Mouse (Mus musculus): ENCODE results near the gene Bcl9l. TPM values are rescaled to one million over a fixed set of nuclear protein-coding genes. Genes with fewer than 3 reads are reported as not detected.

Bcl9l gene
- polyA plus RNA-seq, 1 experiment from 2014 or later = 15.0 TPM

DNA sequence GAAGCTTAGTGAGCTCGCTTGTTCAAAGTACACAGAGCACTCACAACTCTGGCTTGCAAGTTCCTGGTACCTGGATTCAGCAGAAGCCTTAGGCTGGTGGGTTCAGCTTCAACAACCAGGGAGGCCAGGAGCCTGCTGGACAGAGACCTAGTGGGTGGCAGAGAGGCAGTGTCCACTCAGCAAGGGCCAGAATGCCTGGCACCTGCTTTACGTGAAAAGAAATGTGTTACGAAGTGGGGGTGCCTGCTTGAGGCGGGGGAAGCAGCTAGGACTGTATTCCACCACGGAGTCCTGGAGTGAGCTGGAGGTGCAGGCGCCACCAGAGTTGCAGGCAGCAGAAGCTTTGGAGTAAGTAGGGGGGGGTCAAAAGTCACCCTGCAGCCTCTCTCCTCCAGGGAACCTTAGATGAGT is 2.5 kb downstream of the Bcl9l start:
- peak overlapping the region; percentile 98 for H3K4me3 ChIP-seq
- no peaks in the 10 kb centered on the region for H3K9me3 ChIP-seq
- H3K4me1 ChIP-seq = peaks cover 80% of the 10 kb centered on the region
- H3K9ac ChIP-seq = peak overlapping the region; percentile 99
- no peaks in the 10 kb centered on the region for H3K27me3 ChIP-seq
- 17% methylated on average over 6 of the region's 6 CpGs for WGBS
- peak overlapping the region; percentile 98 for H3K27ac ChIP-seq
- H3K36me3 ChIP-seq = peaks cover 2% of the 10 kb centered on the region; the same call in 1 of the 2 replicates
- no peak for ATAC-seq (ENCODE audit: low FRiP score, low read depth)
- peak overlapping the region; percentile 97 for H3K4me2 ChIP-seq (replicated peaks)

DNA sequence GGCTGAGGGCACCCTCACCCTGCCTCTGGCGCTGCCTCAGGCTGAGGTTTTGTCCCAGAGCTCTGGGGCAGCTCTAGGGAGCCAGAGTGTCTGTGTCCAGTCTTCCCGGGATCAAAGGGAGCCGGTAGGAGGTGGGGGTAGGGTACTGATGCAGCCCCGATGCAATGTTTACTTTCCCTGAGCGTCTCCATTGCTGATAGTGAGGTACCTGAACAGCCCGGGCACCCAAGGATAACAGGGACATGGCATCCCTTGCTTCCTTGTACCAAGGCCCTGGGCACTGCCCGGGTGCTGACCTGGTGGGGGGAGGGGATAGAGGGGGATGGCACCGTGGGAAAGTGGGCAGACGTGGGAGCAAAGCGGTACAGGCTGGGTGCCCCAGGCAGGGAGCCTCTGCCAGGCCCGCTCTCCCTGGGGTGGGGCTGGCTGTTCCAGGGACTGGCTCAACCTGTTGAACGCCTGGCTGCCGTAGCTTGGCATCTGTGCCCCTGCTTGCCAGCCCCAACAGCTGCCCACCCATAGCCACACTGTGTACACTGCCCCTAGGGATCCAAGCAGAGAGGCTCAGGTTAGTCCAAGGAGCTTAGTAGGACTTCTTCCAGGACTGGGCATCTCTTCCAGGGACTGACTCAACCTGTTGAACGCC is 3.0 kb downstream of the Bcl9l start:
- Histone ChIP-seq H3K36me3 (peaks cover 2% of the 10 kb centered on the region; the same call in 1 of the 2 replicates), H3K4me2 (replicated peaks) (peak overlapping the region; percentile 97), H3K27ac (peak overlapping the region; percentile 86; the same call in 1 of the 2 replicates), H3K27me3 (no peaks in the 10 kb centered on the region), H3K4me3 (peak overlapping the region; percentile 98), H3K4me1 (peaks cover 80% of the 10 kb centered on the region), H3K9ac (peak overlapping the region; percentile 99), H3K9me3 (no peaks in the 10 kb centered on the region)
- 15% methylated on average over 14 of the region's 14 CpGs for WGBS
- no peak for ATAC-seq (ENCODE audit: low FRiP score, low read depth)

- peaks cover 86% of the 10 kb centered on the region for H3K4me1 ChIP-seq
- H3K36me3 ChIP-seq = peaks cover 3% of the 10 kb centered on the region
- 2% methylated on average over 3 of the region's 3 CpGs for whole genome bisulfite sequencing
- no peaks in the 10 kb centered on the region for H3K27me3 ChIP-seq
- no peak for ATAC-seq (ENCODE audit: low FRiP score, low read depth)
- peak overlapping the region; percentile 98 for H3K4me3 ChIP-seq
- H3K9me3 ChIP-seq = no peaks in the 10 kb centered on the region
- peak overlapping the region; percentile 86 for H3K27ac ChIP-seq
- peak overlapping the region; percentile 97 for H3K4me2 ChIP-seq (replicated peaks)
- peak overlapping the region; percentile 99 for H3K9ac ChIP-seq
Measured at GRCm38 (mm10) chr9:44486335-44486734, 3.7 kb downstream of the Bcl9l start.

- peak overlapping the region; percentile 99 for H3K9ac ChIP-seq
- peak overlapping the region; percentile 98 for H3K4me3 ChIP-seq
- H3K27me3 ChIP-seq = no peaks in the 10 kb centered on the region
- H3K36me3 ChIP-seq = peaks cover 9% of the 10 kb centered on the region
- peak overlapping the region; percentile 97 for H3K4me2 ChIP-seq (replicated peaks)
- WGBS = 10% methylated on average over 15 of the region's 15 CpGs
- H3K4me1 ChIP-seq = peaks cover 88% of the 10 kb centered on the region
- H3K27ac ChIP-seq = peak overlapping the region; percentile 86
- no peaks in the 10 kb centered on the region for H3K9me3 ChIP-seq
- no peak for ATAC-seq (ENCODE audit: low FRiP score, low read depth)
Measured at GRCm38 (mm10) chr9:44486741-44487421, 4.3 kb downstream of the Bcl9l start.

GRCm38 (mm10) chr9:44487441-44487840 is 4.8 kb downstream of the Bcl9l start:
- peak overlapping the region; percentile 97 for H3K4me2 ChIP-seq (replicated peaks)
- H3K27ac ChIP-seq = peak overlapping the region; percentile 86
- H3K4me3 ChIP-seq = peak overlapping the region; percentile 98
- no peaks in the 10 kb centered on the region for H3K27me3 ChIP-seq
- WGBS = 3% methylated on average over 7 of the region's 7 CpGs
- peaks cover 88% of the 10 kb centered on the region for H3K4me1 ChIP-seq
- H3K9me3 ChIP-seq = no peaks in the 10 kb centered on the region
- peak overlapping the region; percentile 99 for H3K9ac ChIP-seq
- H3K36me3 ChIP-seq = peaks cover 10% of the 10 kb centered on the region
- ATAC-seq (ENCODE audit: low FRiP score, low read depth) = no peak

DNA sequence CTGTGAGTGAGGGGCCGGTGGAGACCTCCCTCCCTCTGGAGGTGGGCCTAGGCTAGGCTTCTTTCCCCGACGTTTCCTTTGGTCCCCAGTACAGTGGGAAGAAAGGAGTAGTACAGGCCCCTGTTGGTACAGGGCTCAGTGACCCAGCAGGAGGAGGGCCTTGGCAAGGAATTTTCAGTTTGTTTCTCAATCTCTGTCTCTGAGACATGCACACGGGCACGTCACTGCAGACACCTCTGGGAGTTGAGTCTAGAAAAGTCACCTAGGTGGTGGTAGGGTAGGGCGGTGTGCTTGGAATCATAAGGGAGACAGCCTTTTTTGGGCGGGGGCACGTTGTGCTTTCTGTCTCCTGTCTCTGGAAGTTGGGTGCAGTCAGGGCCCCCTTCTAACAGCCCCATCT is 5.8 kb downstream of the Bcl9l start:
- H3K36me3 ChIP-seq = peaks cover 10% of the 10 kb centered on the region
- H3K4me1 ChIP-seq = peaks cover 98% of the 10 kb centered on the region
- peak overlapping the region; percentile 99 for H3K9ac ChIP-seq
- WGBS = 19% methylated on average over 8 of the region's 8 CpGs
- no peaks in the 10 kb centered on the region for H3K9me3 ChIP-seq
- H3K27me3 ChIP-seq = no peaks in the 10 kb centered on the region
- peak overlapping the region; percentile 86 for H3K27ac ChIP-seq
- ATAC-seq (ENCODE audit: low FRiP score, low read depth) = 0 out of 2 replicates have a peak, but pooled peaks have one; percentile 3
- H3K4me2 ChIP-seq (replicated peaks) = peak overlapping the region; percentile 97
- H3K4me3 ChIP-seq = peak overlapping the region; percentile 98

GRCm38 (mm10) chr9:44488855-44489381 is 6.3 kb downstream of the Bcl9l start:
- Histone ChIP-seq H3K4me3 (peak overlapping the region; percentile 98), H3K36me3 (peaks cover 10% of the 10 kb centered on the region), H3K9ac (peak overlapping the region; percentile 99), H3K4me2 (replicated peaks) (peak overlapping the region; percentile 97), H3K27me3 (no peaks in the 10 kb centered on the region), H3K27ac (peak overlapping the region; percentile 86), H3K9me3 (no peaks in the 10 kb centered on the region), H3K4me1 (peaks cover 100% of the 10 kb centered on the region)
- ATAC-seq (ENCODE audit: low FRiP score, low read depth) = peak; percentile 38
- WGBS = 2% methylated on average over 5 of the region's 5 CpGs

- Histone ChIP-seq H3K9me3 (no peaks in the 10 kb centered on the region), H3K27ac (peak overlapping the region; percentile 86), H3K4me3 (peak overlapping the region; percentile 98), H3K4me2 (replicated peaks) (peak overlapping the region; percentile 97), H3K36me3 (peaks cover 10% of the 10 kb centered on the region), H3K9ac (peak overlapping the region; percentile 99), H3K4me1 (peaks cover 100% of the 10 kb centered on the region), H3K27me3 (no peaks in the 10 kb centered on the region)
- ATAC-seq (ENCODE audit: low FRiP score, low read depth) = 0 out of 2 replicates have a peak, but pooled peaks have one; percentile 8
- 8% methylated on average over 17 of the region's 17 CpGs for WGBS
Measured at GRCm38 (mm10) chr9:44489651-44490085, 7.0 kb downstream of the Bcl9l start.

- peak overlapping the region; percentile 86 for H3K27ac ChIP-seq
- H3K4me1 ChIP-seq = peaks cover 100% of the 10 kb centered on the region
- H3K9me3 ChIP-seq = no peaks in the 10 kb centered on the region
- peak overlapping the region; percentile 98 for H3K4me3 ChIP-seq
- peak overlapping the region; percentile 99 for H3K9ac ChIP-seq
- WGBS = 16% methylated on average over 15 of the region's 17 CpGs
- H3K36me3 ChIP-seq = peaks cover 10% of the 10 kb centered on the region
- no peaks in the 10 kb centered on the region for H3K27me3 ChIP-seq
- ATAC-seq (ENCODE audit: low FRiP score, low read depth) = no peak
- H3K4me2 ChIP-seq (replicated peaks) = peak overlapping the region; percentile 97
Measured at GRCm38 (mm10) chr9:44490086-44490967, 7.7 kb downstream of the Bcl9l start.

- peaks cover 100% of the 10 kb centered on the region for H3K4me1 ChIP-seq
- no peak overlapping the region for H3K4me3 ChIP-seq
- no peaks in the 10 kb centered on the region for H3K9me3 ChIP-seq
- 0 out of 2 replicates have a peak overlapping the region, but pooled peaks have one; percentile 97 for H3K4me2 ChIP-seq (replicated peaks)
- peaks cover 10% of the 10 kb centered on the region for H3K36me3 ChIP-seq
- ATAC-seq (ENCODE audit: low FRiP score, low read depth) = no peak
- H3K27me3 ChIP-seq = no peaks in the 10 kb centered on the region
- H3K9ac ChIP-seq = no peak overlapping the region
- H3K27ac ChIP-seq = no peak overlapping the region
- WGBS = 45% methylated on average over 10 of the region's 10 CpGs
Measured at GRCm38 (mm10) chr9:44491351-44491750, 8.7 kb downstream of the Bcl9l start.

DNA sequence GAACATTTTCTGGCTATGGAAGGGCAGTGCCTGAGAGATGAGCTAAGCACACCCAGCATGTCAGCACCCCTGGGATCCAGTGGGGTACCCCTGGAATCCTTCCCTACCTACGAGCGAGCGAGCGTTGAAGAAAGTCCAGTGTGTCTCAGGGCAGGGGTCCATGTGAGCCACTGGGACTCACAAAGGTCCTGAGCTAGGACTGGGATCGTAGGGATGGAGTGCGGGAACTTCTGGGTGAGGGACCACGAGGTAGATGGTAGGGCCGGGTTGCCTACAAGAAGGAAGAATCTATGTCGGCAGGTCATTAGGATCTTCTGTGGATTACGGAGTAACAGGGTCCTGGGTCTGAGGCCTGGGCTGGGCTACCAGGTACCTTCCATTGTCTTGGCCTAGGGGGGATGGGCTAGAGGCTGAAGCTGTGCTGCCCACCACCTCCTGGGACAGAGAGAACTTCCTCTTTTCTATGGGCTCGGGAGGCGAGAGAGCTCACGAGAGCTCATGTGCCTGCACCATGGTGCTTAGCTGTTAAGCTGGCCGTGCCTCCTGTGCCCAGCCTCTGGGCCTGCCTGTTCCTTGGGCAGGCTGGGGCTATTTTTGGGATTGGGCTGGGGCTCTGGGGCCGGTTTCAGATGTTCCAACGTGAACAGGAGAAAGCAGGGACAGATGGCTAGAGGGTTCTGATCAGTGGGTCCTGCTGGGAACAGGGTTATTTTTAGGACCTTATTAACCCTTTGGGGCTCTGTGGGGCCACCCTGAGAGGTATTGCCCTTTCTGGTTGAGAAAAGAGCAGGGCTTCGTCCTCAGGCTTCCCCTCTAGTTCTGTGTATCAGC is 10.2 kb downstream of the Bcl9l start:
- Histone ChIP-seq H3K4me1 (peaks cover 100% of the 10 kb centered on the region), H3K36me3 (peaks cover 13% of the 10 kb centered on the region), H3K4me3 (no peak overlapping the region), H3K4me2 (replicated peaks) (peak overlapping the region; percentile 52), H3K27me3 (no peaks in the 10 kb centered on the region), H3K9ac (peak overlapping the region; percentile 50; the same call in 1 of the 2 replicates), H3K27ac (peak overlapping the region; percentile 82; the same call in 1 of the 2 replicates), H3K9me3 (no peaks in the 10 kb centered on the region)
- 68% methylated on average over 17 of the region's 17 CpGs for WGBS
- ATAC-seq (ENCODE audit: low FRiP score, low read depth) = no peak

All from limb, embryonic 13.5 days (tissue).